Mouse (Mus musculus) T-helper 2 cell (primary cell): ENCODE measurements around the gene Lmx1a.

Source experiments
- in situ Hi-C: fragments of 300-600 bp; cut with MboI, MseI; formaldehyde crosslinking; loops from one replicate; pipeline ENCODE4 v1.15.1; 2025; ENCODE audit warnings: high pct_unique_total_duplicates

Gene Lmx1a

DNA sequence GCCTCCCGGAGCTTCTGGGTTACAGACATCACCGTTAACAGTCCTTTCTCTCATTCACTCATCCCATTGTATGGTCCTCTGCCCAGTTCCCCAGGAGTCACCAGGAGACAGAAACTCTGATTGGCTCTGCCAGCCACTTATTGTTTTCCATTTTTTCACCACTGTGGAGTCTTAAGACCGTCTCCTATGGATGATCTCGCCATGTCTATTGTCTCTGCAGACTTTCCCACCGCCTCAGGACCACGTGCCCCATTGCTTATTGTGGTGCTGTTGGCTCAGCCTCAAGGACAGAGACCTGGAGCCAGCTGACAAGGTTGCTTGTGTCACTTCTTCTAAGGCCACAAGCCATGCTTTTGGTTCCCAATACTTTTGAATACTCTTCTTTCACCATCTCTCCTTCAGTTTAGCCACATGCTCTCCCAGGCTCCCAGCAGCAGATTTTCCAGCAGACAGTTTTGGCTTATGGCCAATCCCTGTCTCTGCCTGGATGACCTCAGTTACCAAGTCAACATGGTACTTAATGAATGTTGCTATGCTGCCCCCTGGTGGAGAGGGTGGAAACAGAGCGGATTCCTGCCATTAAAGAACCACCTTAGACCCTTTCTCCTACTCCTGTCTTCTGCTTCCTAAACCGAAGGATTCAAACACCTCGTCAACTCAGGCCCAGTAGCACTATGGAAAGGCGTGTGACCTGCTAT lies 92.9 kb downstream of the Lmx1a start:
- in situ Hi-C loops: no loop called here

DNA sequence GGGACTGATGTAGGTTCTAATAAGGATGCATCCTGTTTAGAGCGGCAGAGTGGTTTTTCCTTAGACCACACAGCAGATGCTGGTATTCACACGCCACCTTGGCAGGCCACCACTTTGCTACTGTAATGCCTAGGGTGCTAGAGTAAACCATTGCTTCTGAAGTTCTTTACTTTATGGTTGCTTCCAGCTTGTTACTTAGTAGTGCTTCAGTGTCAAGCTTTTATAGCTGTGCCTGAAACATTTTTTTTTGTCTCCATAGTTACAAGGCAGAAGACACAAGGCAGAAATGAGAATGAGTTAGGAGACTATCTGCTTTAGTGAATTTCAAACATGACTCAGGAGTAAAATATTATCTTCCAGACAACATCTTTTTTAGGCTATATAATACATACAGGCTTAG lies 95.0 kb downstream of the Lmx1a start:
- in situ Hi-C loops: no loop called here

DNA sequence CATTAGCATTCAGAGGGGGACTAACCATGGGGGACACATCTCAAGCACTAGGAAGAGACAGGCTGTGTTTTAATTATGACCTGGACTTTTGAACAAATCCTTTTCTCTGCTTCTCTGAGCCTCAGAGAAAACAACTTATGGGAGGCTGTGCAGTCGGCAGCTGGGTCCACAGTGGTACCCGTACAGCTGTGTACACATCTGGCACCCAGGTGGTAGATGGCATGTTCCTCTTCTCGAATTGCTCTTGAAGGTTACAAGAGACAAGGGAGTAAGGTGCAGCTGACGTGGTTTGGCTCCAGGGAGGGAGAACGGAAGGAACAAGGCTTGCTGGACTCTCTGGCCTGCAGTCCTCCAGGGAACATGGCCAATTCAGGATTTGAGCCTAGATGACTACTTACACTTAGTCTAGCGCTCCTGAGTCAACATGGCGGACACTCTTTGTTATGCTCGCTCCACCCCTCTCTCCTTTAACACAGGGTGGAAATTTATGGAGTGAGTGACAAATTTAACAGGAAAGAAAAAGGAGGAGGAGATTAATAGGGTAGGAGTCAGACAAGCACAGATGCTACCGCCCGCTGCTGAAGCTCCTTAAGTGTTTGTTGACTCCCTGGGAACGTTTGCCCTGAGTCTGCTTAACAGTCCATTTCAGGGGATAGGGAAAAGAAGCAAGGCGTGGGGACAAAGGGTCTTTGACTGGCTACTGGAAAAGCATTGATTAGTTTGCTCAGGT lies 99.8 kb downstream of the Lmx1a start:
- in situ Hi-C loops: no loop called here

DNA sequence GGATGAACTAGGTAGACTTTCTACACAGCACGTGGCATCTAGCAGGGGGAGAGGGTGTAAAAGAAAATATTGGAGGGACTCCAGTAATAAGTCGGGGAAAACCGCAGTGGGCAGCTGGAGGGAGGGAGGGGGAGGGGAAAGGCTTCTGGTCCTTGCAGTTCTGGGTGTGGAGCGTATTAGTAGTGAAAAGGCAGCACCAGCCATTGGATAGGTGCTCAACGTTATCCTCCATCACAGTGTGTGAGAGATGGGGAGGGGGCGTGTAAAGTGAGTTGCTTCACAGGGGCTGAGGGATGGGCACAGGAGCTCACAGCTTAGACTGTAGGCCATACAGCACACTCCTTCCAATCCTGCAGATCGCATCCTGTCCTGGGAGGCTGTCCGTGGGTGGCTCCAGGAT lies 100.4 kb downstream of the Lmx1a start:
- in situ Hi-C loops: no loop called here

DNA sequence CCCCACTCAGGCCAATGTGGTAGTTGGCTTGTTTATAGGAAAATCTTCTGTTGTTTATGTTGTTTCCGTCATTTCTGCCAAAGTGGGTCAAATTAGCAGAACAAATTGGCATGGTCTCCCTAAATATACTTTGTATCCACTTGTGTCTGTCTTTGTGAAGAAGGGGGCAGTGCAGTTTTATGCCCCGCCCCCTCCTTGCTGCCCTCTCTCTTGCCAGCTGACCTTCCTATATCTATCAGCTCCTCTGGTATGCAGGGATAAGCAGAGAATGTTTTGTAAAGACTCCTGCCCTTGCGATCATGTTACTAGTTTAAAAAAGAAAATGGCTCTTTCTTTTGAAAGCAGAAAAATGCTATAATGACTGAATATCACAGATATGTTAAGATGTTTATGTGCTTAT lies 101.7 kb downstream of the Lmx1a start:
- in situ Hi-C loops: no loop called here

DNA sequence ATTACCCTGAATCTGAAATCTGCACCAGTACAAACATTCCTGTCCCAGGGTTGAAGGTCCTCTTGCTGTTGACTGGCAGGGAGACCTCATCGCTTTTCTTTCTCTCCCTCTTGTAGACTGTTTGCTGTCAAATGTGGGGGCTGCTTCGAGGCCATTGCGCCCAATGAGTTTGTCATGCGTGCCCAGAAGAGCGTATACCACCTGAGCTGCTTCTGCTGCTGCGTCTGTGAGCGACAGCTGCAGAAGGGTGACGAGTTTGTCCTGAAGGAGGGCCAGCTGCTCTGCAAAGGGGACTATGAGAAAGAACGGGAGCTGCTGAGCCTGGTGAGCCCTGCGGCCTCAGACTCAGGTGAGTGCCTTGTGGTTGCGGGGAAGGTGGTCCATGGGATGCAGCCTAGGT lies 102.2 kb downstream of the Lmx1a start:
- in situ Hi-C loops: no loop called here

DNA sequence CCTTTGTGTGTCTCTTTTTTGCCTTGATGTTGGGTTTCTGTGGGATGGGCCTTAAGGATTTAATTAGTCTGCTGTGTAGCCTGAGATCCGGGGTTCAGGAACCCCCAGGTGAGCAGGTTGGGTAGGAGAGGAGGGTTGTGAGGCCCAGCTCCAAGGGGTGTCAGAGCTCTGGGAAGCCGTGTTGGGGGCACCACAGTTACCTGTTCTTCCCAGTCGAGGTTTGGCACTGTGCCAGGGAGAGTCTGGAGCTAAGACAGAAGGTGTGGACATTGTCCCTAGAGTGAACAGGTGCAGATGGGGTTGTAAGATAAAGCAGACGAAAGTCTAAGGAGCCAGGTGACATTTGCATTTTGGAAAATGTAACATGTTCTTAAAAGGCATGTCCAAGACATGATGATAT lies 112.9 kb downstream of the Lmx1a start:
- in situ Hi-C loops: no loop called here

DNA sequence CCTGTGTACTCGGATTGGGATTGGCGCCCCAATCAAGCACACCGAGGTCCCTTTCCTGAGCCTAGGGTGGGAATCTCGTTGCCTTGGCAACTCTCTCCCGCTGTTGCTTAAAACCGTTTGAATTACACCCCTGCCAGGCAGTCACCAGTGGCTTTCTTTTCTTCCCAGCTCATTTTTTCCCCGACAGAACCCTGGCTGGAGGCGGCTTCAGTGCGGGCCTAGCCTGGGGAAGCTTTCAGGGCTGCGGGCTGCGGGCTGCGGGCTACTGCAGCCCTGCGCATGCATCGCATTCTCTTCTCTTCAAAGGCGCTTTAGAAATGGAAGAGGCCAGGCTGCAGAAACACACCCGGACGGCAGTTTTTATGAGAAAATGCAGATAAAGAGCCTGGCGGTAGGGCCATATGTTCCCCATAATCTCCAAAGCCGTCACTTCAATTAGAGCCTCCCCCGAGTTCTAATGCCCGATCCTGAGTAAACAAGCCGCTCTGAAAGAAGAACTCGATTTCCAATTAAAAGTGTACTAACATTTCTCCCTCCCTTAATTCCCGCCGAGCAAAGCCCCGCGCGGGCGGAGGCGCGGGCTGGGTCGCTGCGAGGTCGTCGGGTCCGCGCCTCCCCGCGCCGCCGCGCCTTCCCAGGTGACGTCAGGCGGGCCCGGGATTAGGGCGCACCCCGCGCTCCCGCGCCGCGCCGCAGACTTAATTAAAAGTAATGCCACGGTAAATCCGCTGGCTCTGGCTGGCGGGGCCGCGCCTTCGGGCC lies 113.7 kb downstream of the Lmx1a start:
- in situ Hi-C loops: no loop called here

DNA sequence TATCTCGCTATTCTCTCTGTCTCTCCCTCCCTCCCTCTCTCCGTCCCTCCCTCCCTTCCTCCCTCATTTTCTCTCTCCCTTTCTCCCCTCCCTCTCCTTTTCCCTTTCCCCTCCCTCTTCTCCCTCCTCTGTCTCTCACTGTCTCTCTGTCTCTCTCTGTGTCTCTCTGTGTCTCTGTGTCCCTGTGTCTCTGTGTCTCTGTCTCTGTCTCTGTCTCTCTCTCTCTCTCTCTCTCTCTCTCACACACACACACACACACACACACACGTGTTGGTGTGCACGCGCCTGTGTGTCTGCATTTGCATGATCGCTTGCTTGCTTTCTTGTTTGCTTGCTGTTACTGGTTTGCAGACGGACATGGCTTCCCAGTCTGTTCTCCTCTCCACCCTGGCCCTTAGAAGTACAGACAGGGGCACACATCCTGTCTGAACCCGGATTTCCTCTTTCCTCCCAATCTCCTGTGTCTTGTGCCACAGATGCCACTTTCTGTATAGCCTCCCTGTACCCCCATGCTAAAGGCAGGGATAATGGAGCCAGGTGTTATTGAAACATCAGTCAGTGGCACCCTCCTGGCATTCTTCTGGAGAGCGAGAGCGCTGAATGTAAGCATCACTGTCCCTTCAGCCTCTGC lies 114.4 kb downstream of the Lmx1a start:
- in situ Hi-C loops: no loop called here

DNA sequence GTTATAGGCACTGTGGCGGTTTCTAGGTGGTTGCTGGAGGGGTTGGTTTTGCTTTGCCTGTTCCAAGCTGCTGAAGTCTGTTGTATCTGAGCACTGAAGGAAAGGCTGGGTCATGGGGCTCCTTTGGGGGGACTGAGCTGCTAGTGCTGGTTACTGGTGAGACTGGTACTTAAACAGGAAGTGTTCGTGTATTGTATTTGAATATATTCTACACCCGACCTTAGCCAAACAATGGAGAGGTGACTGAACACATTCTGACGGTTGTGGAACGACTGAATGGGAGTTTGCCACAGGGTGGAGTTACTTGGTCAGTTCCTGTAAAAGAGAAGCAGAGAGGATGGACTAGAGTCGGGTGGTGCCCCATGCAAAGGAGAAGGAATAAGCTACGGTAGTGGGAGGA lies 115.8 kb downstream of the Lmx1a start:
- in situ Hi-C loops: no loop called here

DNA sequence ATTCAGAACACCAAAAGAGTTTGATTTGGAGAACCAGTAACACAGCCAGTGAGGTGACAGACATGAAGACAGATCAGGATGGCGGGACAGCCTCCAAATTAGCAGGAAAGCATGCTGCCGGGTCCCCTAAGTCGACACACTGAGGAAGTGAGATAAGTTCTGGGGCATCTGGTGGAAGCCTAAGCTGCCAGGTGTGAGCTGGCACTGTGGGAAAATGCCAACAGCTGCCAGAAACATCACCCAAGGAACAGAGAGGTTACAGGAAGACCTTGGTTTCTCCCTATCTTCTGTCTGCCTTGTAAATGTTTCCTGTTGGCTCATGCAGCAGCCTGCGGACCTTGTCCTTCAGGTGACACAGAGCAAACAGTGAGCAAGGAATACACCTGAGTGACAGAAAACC lies 122.1 kb downstream of the Lmx1a start:
- in situ Hi-C loops: no loop called here

DNA sequence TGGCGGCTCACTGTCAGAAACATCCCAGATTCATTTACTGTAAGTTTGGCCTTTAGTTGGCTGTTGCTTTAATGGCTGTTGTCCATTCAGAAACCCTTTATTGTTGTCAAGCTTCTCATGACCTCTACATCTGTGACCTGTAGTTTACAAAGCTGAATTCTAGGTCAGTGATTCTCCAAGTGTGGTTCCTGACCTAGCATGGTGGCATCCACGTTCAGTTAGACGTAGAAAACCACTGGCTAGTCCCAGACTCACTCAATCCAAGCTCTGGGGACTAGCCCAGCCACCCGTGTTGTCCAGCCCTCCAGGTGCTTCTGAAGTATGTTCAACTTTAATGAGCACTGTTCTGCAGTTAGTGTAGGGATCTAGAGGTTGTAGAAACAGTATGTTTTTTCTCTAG lies 126.1 kb downstream of the Lmx1a start:
- in situ Hi-C loops: no loop called here

DNA sequence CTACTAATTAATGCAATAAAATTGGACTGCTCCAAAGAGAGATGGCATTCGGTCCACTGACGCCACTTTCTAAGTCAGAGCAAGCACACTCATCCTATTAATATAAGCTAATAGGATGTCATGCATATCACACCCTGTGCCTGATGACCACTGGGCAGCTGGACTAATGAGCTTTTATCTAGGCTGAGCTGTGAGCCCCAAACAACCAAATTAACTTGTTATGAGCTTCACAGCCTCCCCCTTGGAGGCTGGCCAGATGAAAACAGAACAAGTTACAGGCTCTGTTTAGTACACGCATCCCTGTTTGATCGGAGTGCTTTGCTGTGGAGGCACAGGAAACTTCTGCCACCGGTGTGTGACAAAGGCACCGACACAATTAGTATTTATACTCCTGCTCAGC lies 128.0 kb downstream of the Lmx1a start:
- in situ Hi-C loops: no loop called here

DNA sequence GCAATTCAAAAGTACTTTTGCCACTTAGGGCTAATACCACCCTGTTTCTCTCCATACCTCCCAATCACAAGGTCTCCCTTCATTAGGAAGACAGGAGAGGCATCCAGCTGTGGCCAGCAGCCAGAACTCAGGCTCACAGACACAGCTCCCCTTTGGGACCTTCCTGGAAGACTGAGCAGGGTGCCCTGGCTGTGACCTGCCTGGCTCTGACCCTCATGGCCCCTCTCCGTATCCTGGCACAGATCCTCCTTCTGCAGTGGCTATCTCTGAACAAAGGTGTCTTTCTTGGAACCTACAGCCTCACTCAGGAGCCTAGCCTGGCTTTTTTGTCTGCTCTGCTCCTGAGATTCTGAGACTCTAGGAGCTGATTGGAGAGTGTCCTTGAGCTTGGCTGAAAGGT lies 128.6 kb downstream of the Lmx1a start:
- in situ Hi-C loops: no loop called here

DNA sequence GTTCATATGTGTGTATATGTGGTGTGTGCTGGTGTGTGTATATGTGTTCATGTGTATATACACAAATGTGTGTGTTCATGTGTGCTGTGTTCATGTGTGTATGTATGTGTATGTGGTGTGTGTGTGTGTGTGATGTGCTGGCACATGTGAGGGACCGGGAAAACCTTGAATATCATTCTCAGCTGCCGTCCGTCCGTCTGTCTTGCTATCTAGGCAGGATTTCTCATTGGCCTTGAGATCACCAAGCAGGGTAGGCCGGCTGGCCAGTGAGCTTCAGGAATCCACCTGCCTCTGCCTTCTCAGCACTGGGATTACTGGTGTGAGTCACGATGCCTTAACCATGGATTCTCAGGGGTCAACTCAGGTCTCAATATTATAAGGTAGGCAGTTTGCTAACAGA lies 131.0 kb downstream of the Lmx1a start:
- in situ Hi-C loops: no loop called here

DNA sequence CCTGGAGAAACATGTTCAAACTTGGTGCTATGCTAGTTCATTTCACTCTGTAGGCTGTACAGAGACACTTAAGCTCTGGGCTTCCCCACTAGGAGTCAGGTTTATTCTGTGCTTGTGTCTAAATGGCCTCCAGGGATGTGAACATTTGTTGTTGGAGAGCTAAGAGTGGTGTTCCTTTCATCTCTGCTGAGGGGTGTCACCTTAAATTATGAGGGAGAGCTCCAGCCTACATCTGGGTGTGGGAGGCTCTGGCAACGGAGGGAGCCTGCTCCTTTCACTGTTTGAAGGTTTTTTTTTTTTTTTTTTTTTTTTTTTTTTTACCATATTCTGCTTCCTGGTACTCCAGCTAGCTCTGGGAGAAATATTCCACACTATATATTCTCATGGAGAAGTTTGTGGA lies 132.1 kb downstream of the Lmx1a start:
- in situ Hi-C loops: no loop called here

DNA sequence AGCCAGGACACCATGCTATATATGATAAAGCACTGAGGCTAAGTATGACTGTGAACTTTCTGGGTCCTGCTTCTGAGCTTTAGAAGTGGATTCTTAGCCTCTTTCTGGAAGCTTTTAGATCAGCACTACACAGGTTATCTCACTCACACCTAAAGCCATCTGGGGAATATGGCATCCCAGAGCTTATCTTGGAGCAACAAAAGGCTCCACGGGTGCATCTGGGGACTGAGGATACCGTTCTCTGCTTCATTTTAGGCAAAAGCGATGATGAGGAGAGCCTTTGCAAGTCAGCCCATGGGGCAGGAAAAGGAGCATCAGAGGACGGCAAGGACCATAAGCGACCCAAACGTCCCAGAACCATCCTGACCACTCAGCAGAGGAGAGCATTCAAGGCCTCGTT lies 141.3 kb downstream of the Lmx1a start:
- in situ Hi-C loops: no loop called here

DNA sequence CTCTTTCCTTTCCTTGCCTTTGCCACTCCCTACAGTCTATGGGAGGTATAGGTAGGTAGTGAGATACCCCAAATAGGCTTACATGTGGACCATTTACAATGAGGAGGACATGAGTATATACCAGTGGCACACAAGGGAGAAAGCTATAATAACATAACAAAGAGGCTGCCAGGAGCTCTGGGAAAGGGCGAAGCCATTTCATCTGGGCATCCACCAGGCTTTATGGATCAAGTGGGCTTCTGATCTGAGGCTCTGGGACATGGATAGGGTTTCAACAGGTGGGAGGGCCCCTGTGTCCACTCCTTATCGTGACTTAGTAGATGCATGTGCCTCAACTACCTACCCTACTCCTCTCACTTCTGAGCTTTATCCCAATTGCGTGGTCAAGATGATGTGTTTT lies 142.6 kb downstream of the Lmx1a start:
- in situ Hi-C loops: no loop called here

DNA sequence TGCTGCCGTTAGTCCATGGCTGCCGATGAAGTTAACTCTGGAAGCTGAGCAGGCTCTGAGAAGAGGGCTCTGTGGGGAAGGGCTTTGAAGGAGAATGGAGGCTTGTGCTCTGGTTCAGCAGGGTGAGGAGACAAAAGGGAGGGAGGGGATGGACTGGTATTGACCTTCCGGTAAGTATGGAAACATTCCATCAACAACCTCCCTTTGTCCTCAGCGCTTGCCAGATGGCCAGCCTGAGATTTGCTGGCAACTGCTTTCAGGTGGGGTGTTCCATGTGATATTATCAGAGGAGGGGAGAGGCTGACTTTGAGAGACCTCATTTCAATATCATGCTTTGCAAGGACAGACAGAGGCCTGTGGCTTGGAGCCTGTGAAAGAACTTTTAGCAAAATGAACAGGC lies 165.8 kb downstream of the Lmx1a start:
- in situ Hi-C loops: no loop called here

DNA sequence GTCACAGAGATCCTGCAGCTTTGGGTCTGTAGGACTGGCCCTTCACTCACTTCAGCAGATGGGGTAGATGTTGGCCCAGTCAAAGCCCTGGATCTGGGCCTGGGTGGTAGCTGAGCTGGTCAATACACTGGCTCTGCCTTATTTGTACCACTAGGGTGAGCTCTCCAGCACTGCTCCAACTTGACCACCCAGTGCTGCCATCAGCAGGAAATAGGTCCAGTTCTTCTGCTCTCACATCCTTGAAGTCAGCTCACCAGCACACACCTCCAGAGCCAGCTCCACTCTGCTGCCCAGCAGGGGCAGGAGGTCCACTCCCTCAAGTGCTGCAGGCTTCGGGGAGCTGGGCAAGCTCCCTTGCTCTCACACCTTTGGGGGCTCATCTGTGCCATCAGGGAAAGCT lies 183.0 kb downstream of the Lmx1a start:
- in situ Hi-C loops: no loop called here

DNA sequence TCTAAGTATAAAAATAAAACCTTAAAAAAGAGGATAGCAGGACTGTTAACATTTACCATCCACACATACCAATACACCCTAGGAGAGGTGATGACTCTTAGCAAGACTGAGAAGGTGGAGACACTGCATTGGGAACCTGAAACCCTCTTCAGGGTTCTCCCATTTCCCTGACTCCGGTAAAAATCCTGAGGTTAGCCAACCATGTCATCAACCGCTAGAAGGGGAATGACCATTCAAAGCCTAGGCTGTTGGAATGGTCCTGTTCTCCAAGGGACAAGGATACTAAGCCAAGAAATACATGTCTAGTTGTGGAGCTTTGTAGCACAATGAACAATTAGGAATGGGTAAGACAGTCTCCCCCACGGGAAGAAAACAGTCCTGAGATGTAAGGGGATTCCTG lies 185.1 kb downstream of the Lmx1a start:
- in situ Hi-C loops: no loop called here

DNA sequence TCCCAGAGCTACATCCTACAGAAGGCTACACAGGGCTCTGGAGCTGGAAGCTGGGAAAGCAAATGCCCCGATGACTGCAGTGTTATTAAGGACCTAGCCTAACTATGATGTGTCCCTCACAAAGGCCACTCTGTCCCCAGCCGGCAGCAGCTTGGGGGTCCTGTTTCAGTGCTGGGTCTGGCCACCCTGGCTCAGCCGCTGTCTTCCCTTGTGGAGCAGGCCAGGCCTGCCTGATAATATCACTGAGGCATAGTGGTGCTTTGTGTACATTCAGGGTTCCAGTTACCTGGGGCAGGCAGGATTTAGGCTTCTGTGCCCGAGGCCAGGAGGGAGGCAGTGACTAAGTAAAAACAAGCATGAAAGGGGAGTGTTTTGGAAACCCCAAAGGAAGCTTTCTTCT lies 188.9 kb downstream of the Lmx1a start:
- in situ Hi-C loops: no loop called here
